Mouse (Mus musculus): ENCODE data around the gene Hist1h2be. TPM values are rescaled to one million over a fixed set of nuclear protein-coding genes. Genes with fewer than 3 reads are reported as not detected.
"Not testable (repeated sequence)": the region's sequence is repeated elsewhere in the genome, so short reads cannot be mapped to it uniquely, and the experiment has no call there.

Hist1h2be gene
- polyA plus RNA-seq, 1 experiment from 2014 or later: 1.6 TPM

- Histone ChIP-seq H3K4me2 (peak overlapping the region; percentile 75), H3K9me3 (no peaks in the 10 kb centered on the region), H3K9ac (peak overlapping the region; percentile 66), H3K27me3 (no peaks in the 10 kb centered on the region), H3K4me1 (replicated peaks) (peaks cover 3% of the 10 kb centered on the region; the same call in 1 of the 2 replicates), H3K4me3 (peak overlapping the region; percentile 46), H3K36me3 (no peaks in the 10 kb centered on the region), H3K27ac (peak overlapping the region; percentile 95)
- 4% methylated on average over 18 of the region's 18 CpGs for WGBS
- ATAC-seq (ENCODE audit: low FRiP score): peak; percentile 65
Measured at GRCm38 (mm10) chr13:23562699-23563462, 58.0 kb downstream of the Hist1h2be start.

GRCm38 (mm10) chr13:23561883-23562659 lies 58.9 kb downstream of the Hist1h2be start, which contains the start of gene Hist1h3e:
Gene Hist1h3e (minus strand): TSS chr13:23562369.
- peak within 1 kb of the TSS; percentile 75 for H3K9ac ChIP-seq
- under 1% methylated on average over 59 of the region's 67 CpGs for WGBS
- peak within 1 kb of the TSS; percentile 95 for H3K27ac ChIP-seq
- H3K27me3 ChIP-seq; H3K4me1 ChIP-seq (replicated peaks); H3K9me3 ChIP-seq; H3K36me3 ChIP-seq: not testable (repeated sequence)
- peak within 1 kb of the TSS; percentile 46 for H3K4me3 ChIP-seq
- peak within 1 kb of the TSS; percentile 75 for H3K4me2 ChIP-seq
- ATAC-seq (ENCODE audit: low FRiP score): peak; percentile 96

GRCm38 (mm10) chr13:23561531-23561882 lies 59.4 kb downstream of the Hist1h2be start:
- H3K27me3 ChIP-seq; ATAC-seq (ENCODE audit: low FRiP score); H3K9me3 ChIP-seq; H3K4me1 ChIP-seq (replicated peaks); H3K36me3 ChIP-seq: not testable (repeated sequence)
- H3K4me2 ChIP-seq: peak overlapping the region; percentile 75
- H3K27ac ChIP-seq: peak overlapping the region; percentile 95
- WGBS: 0% methylated on average over 2 of the region's 5 CpGs
- peak overlapping the region; percentile 75 for H3K9ac ChIP-seq
- H3K4me3 ChIP-seq: peak overlapping the region; percentile 46

- ATAC-seq (ENCODE audit: low FRiP score); H3K4me3 ChIP-seq; H3K9ac ChIP-seq; H3K27ac ChIP-seq; H3K36me3 ChIP-seq; H3K9me3 ChIP-seq; H3K27me3 ChIP-seq; H3K4me1 ChIP-seq (replicated peaks): not testable (repeated sequence)
- 0 out of 2 replicates have a peak overlapping the region, but pooled peaks have one; percentile 4 for H3K4me2 ChIP-seq
- 24% methylated on average over 2 of the region's 2 CpGs for WGBS
Measured at GRCm38 (mm10) chr13:23560699-23561098, 60.2 kb downstream of the Hist1h2be start.

GRCm38 (mm10) chr13:23556906-23557305 lies 64.0 kb downstream of the Hist1h2be start:
- H3K9ac ChIP-seq: no peak overlapping the region
- H3K27ac ChIP-seq: 0 out of 2 replicates have a peak overlapping the region, but pooled peaks have one; percentile 8
- no peak for ATAC-seq (ENCODE audit: low FRiP score)
- H3K9me3 ChIP-seq: no peaks in the 10 kb centered on the region
- peaks cover 26% of the 10 kb centered on the region for H3K4me1 ChIP-seq (replicated peaks)
- H3K4me3 ChIP-seq: no peak overlapping the region
- no peaks in the 10 kb centered on the region for H3K36me3 ChIP-seq
- no peak overlapping the region; the same call in 1 of the 2 replicates for H3K4me2 ChIP-seq
- WGBS: 75% methylated on average over 3 of the region's 3 CpGs
- H3K27me3 ChIP-seq: no peaks in the 10 kb centered on the region

GRCm38 (mm10) chr13:23555839-23556416 lies 65.0 kb downstream of the Hist1h2be start:
- Histone ChIP-seq H3K27me3 (no peaks in the 10 kb centered on the region), H3K9me3 (no peaks in the 10 kb centered on the region), H3K36me3 (no peaks in the 10 kb centered on the region), H3K27ac (peak overlapping the region; percentile 93), H3K4me3 (peak overlapping the region; percentile 53), H3K9ac (peak overlapping the region; percentile 80), H3K4me2 (peak overlapping the region; percentile 99), H3K4me1 (replicated peaks) (peaks cover 29% of the 10 kb centered on the region)
- under 1% methylated on average over 18 of the region's 18 CpGs for WGBS
- peak; percentile 80 for ATAC-seq (ENCODE audit: low FRiP score)

GRCm38 (mm10) chr13:23554925-23555838 lies 65.7 kb downstream of the Hist1h2be start:
- Histone ChIP-seq H3K4me1 (replicated peaks) (peaks cover 32% of the 10 kb centered on the region), H3K4me2 (peak overlapping the region; percentile 99), H3K27me3 (no peaks in the 10 kb centered on the region), H3K27ac (peak overlapping the region; percentile 93), H3K9me3 (no peaks in the 10 kb centered on the region), H3K9ac (peak overlapping the region; percentile 80), H3K36me3 (no peaks in the 10 kb centered on the region), H3K4me3 (peak overlapping the region; percentile 53)
- ATAC-seq (ENCODE audit: low FRiP score): peak; percentile 73
- under 1% methylated on average over 54 of the region's 54 CpGs for WGBS

- Histone ChIP-seq H3K4me1 (replicated peaks) (peaks cover 32% of the 10 kb centered on the region), H3K36me3 (no peaks in the 10 kb centered on the region), H3K27ac (peak overlapping the region; percentile 93; the same call in 1 of the 2 replicates), H3K4me2 (peak overlapping the region; percentile 99), H3K9me3 (no peaks in the 10 kb centered on the region), H3K27me3 (no peaks in the 10 kb centered on the region), H3K9ac (peak overlapping the region; percentile 80), H3K4me3 (peak overlapping the region; percentile 53)
- ATAC-seq (ENCODE audit: low FRiP score): no peak
- WGBS: 22% methylated on average over 9 of the region's 9 CpGs
Measured at GRCm38 (mm10) chr13:23554393-23554792, 66.5 kb downstream of the Hist1h2be start.

GRCm38 (mm10) chr13:23552962-23553361 lies 68.0 kb downstream of the Hist1h2be start, which contains the start of gene Hist1h1d:
Gene Hist1h1d (plus strand): TSS chr13:23553262.
- Histone ChIP-seq H3K9me3 (no peaks in the 10 kb centered on the region), H3K4me3 (no peak within 1 kb of the TSS), H3K27me3 (no peaks in the 10 kb centered on the region), H3K4me2 (peak within 1 kb of the TSS; percentile 64), H3K9ac (no peak within 1 kb of the TSS), H3K36me3 (no peaks in the 10 kb centered on the region), H3K4me1 (replicated peaks) (peaks cover 32% of the 10 kb centered on the region), H3K27ac (peak within 1 kb of the TSS; percentile 93)
- no peak for ATAC-seq (ENCODE audit: low FRiP score)

GRCm38 (mm10) chr13:23551931-23552914 lies 68.7 kb downstream of the Hist1h2be start:
- peak overlapping the region; percentile 69; the same call in 1 of the 2 replicates for H3K9ac ChIP-seq
- peak overlapping the region; percentile 64 for H3K4me2 ChIP-seq
- ATAC-seq (ENCODE audit: low FRiP score): no peak
- H3K4me1 ChIP-seq (replicated peaks): peaks cover 32% of the 10 kb centered on the region
- 53% methylated on average over 8 of the region's 8 CpGs for WGBS
- peak overlapping the region; percentile 92 for H3K27ac ChIP-seq
- H3K9me3 ChIP-seq: no peaks in the 10 kb centered on the region
- peak overlapping the region; percentile 46 for H3K4me3 ChIP-seq
- no peaks in the 10 kb centered on the region for H3K36me3 ChIP-seq
- no peaks in the 10 kb centered on the region for H3K27me3 ChIP-seq

All from hindbrain, embryonic 13.5 days (tissue).